Mouse (Mus musculus): ENCODE data around the gene Olfr214.

GRCm38 (mm10) chr6:116584095-116584494, 30.1 kb downstream of the Olfr214 start, which contains the start of gene Olfr215:
- TF ChIP-seq POLR2A (IDR thresholded peaks at IDR 0.05; ENCODE audit: borderline replicate concordance, insufficient read depth, low read length) (no peak), CTCF (IDR thresholded peaks at IDR 0.05; ENCODE audit: borderline replicate concordance, insufficient read depth, low read depth, low read length) (no peak)
